Mouse (Mus musculus) brain, embryonic 14.5 days (tissue): ENCODE measurements at regions not wholly inside any gene's neighbourhood (a gene's known extent, or its start where the extent isn't known, plus 50 kb on each side); places are given as distances from the start of the nearest gene placed in this dataset.

ENCODE experiments used
- CTCF ChIP-seq: fragments of 200-500 bp; IDR thresholded peaks from 2 replicates; pipeline ENCODE4 v1.5.1; 2012; ENCODE audit warnings: inconsistent platforms, mild to moderate bottlenecking, moderate library complexity, borderline replicate concordance; ENCODE audit not compliant: insufficient read depth, insufficient read length; ENCODE audit errors: extremely low read depth
- POLR2A ChIP-seq: fragments of 200-500 bp; IDR thresholded peaks from 2 replicates; pipeline ENCODE4 v1.6.1; 2012; ENCODE audit warnings: mild to moderate bottlenecking, inconsistent platforms, borderline replicate concordance; ENCODE audit not compliant: poor library complexity, insufficient read depth, insufficient read length, severe bottlenecking; ENCODE audit errors: extremely low read depth

DNA sequence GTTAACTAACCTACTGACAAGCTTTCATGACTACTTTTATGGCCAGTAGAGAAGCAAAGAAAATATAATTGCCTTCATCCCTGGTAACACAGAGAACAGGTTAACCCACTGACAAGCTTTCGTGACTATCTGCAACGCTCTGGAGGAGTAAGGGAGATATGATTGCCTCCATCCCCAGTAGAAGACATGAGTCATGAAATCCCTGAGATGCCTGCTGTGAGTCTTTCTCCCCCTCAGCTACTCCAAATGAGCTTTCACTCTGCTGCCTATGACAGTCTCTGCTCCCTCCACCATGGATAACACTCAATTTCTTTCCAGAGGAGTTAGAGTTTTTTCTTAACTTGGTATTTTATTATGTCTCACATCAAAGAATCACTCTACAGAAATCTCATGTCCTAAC is 2493.4 kb upstream of the Gm7489 start:
- TF ChIP-seq CTCF (no peak), POLR2A (no peak)
